Mouse (Mus musculus) forebrain, embryonic 14.5 days (tissue): Measurements from ENCODE around the gene Gm20909. TPM values are rescaled to one million over a fixed set of nuclear protein-coding genes. Genes with fewer than 3 reads are reported as not detected.
"Not testable (repeated sequence)": the region's sequence is repeated elsewhere in the genome, so short reads cannot be mapped to it uniquely, and the experiment has no call there.

Experiments used
- ATAC-seq: fragments of 200-750 bp; cut with Nextera tagmentation; 2 replicates; pipeline ENCODE4 v1.8.0; 2017; ENCODE audit warnings: mild to moderate bottlenecking, moderate library complexity
- DNase-seq: peaks from one replicate; pipeline ENCODE4 v3.0.0-alpha.2; 2015; ENCODE audit warnings: low spot score
- H3K27ac ChIP-seq: fragments of 300-500 bp; sonication (generic); 2 replicates; pipeline ENCODE4 v1.5.1; 2014; ENCODE audit warnings: low read depth, mild to moderate bottlenecking, control low read depth, low read length, moderate library complexity
- H3K27me3 ChIP-seq: fragments of 300-500 bp; sonication (generic); replicated peaks from 2 replicates; pipeline ENCODE4 v1.6.1; 2014; ENCODE audit warnings: low read length, control low read depth, mixed read lengths; ENCODE audit not compliant: control insufficient read depth, insufficient read depth
- H3K36me3 ChIP-seq: fragments of 300-500 bp; sonication (generic); 2 replicates; pipeline ENCODE4 v1.6.1; 2014; ENCODE audit warnings: low read length, control low read depth; ENCODE audit not compliant: control insufficient read depth, insufficient read depth
- H3K4me1 ChIP-seq: fragments of 300-500 bp; sonication (generic); 2 replicates; pipeline ENCODE4 v1.6.1; 2014; ENCODE audit warnings: antibody characterized with exemption, low read length, control low read depth; ENCODE audit not compliant: control insufficient read depth, insufficient read depth
- H3K4me2 ChIP-seq: fragments of 300-500 bp; sonication (generic); 2 replicates; pipeline ENCODE4 v1.6.1; 2014; ENCODE audit warnings: mild to moderate bottlenecking, control low read depth, low read length
- H3K4me3 ChIP-seq: fragments of 300-500 bp; sonication (generic); 2 replicates; pipeline ENCODE4 v1.5.1; 2014; ENCODE audit warnings: low read depth, low read length, control low read depth
- H3K9ac ChIP-seq: fragments of 300-500 bp; sonication (generic); 2 replicates; pipeline ENCODE4 v1.6.1; 2014; ENCODE audit warnings: mild to moderate bottlenecking, low read length, control low read depth, moderate library complexity
- H3K9me3 ChIP-seq: fragments of 300-500 bp; sonication (generic); replicated peaks from 2 replicates; pipeline ENCODE4 v1.6.1; 2016; ENCODE audit warnings: low read length, control low read depth, mixed read lengths; ENCODE audit not compliant: control insufficient read depth
- WGBS: fragments of 180-500 bp; shearing (Covaris S2); extraction: QIAGEN DNeasy Blood & Tissue Kit; methylation state at CpG from one replicate; pipeline ENCODE4 v1.1.7; 2014; 5-methylcytosine and 5-hydroxymethylcytosine counted together
- polyA plus RNA-seq: library from polyadenylated mRNA; unstranded; fragments of >200 nt; fragmentation: Nextera tagmentation; extraction: Ambion mirVana; gene quantifications from 2 replicates; pipeline ENCODE4 v1.2.1, GENCODE M21; 2014

The Gm20909 gene
- not detected in 2 replicates for polyA plus RNA-seq

GRCm38 (mm10) chrY:21164270-21164669 is at the start of gene Gm20909:
Gm20909 (plus strand) TSS chrY:21164570.
- H3K27me3 ChIP-seq, H3K4me3 ChIP-seq, H3K4me2 ChIP-seq, DNase-seq, ATAC-seq, H3K9ac ChIP-seq, H3K27ac ChIP-seq, H3K4me1 ChIP-seq, H3K36me3 ChIP-seq, H3K9me3 ChIP-seq: not testable (repeated sequence)
- whole genome bisulfite sequencing: no CpG with 5 or more reads among the region's 4 CpGs

Other genes starting within 250 kb of the Gm20909 start
- not detected in 2 replicates for gene Gm29866, start 170.9 kb upstream of the Gm20909 start, polyA plus RNA-seq
- gene Gm20865, start 77.0 kb downstream of the Gm20909 start, polyA plus RNA-seq: not detected in 2 replicates